Comparison of ENCODE assay signal across 8 mouse cellular contexts in the genomic region with DNA sequence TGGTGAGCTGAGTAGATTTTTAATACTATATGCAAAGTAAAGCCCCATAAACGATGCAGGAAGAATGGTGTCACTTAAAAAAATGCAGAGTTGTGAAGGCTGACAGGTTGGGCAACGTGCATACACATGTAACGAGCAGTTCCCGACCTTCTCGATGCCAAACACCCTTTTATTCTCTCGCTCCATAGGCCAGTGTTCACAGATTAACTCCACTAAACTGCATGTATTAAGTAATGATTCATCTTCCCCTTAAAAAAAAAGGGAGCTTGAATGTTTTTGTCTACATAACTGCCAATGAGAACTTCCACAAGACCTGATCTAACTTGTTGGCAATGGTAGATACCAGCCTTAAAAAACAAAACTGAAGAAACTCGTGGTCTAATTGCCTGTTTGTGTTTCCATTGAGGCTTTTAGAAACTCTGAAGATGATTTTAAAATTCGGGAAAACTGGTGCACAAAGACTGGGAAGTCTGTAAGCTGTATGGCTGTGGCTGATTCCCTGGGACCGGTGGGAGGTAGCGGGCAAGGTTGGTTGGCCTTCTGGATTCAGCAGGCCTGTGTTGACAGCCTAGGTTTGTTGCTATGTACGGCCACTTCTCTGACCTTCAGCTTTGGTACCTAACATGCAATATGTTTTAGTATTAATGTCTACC. TPM values are rescaled to one million over a fixed set of nuclear protein-coding genes. Genes with fewer than 3 reads are reported as not detected.
DNase-seq lines count a peak whose midpoint lies in the region; ATAC-seq lines count a peak whose summit lies in the region.

No protein-coding gene starts in this region.

- ATAC-seq in intestine, embryonic 14.5 days (replicated peaks; ENCODE audit: low FRiP score, low TSS enrichment, low read depth) = no peak
- no peak for ATAC-seq in midbrain, embryonic 15.5 days (replicated peaks)

- H3K4me2 ChIP-seq in intestine, embryonic 14.5 days (ENCODE audit: low read length) = peak overlapping the region; percentile 74
- H3K4me2 ChIP-seq in midbrain, embryonic 15.5 days = peak overlapping the region; percentile 67

- H3K27me3 ChIP-seq in intestine, embryonic 14.5 days (replicated peaks; ENCODE audit: control insufficient read depth, insufficient read depth, low read length) = no peaks in the 10 kb centered on the region
- H3K27me3 ChIP-seq in midbrain, embryonic 15.5 days (replicated peaks) = no peaks in the 10 kb centered on the region

- peak overlapping the region; percentile 90; the same call in 1 of the 2 replicates for H3K4me3 ChIP-seq in brown adipose tissue, adult 24 weeks (ENCODE audit: insufficient read depth, low read depth, low read length)
- H3K4me3 ChIP-seq in intestine, embryonic 14.5 days (ENCODE audit: low read depth, low read length) = no peak overlapping the region
- 0 out of 2 replicates have a peak overlapping the region, but pooled peaks have one; percentile 68 for H3K4me3 ChIP-seq in midbrain, embryonic 15.5 days

- no peaks in the 10 kb centered on the region for H3K9me3 ChIP-seq in intestine, embryonic 14.5 days (ENCODE audit: control insufficient read depth, low read length)
- H3K9me3 ChIP-seq in midbrain, embryonic 15.5 days = no peaks in the 10 kb centered on the region

- 0 out of 2 replicates have a peak, but pooled peaks cover 5% of the 10 kb centered on the region for H3K36me3 ChIP-seq in intestine, embryonic 14.5 days (ENCODE audit: control insufficient read depth, insufficient read depth, low read length)
- H3K36me3 ChIP-seq in midbrain, embryonic 15.5 days (replicated peaks) = no peaks in the 10 kb centered on the region

- WGBS in intestine, embryonic 14.5 days = 69% methylated on average over 11 of the region's 11 CpGs
- WGBS in midbrain, embryonic 15.5 days = 59% methylated on average over 11 of the region's 11 CpGs

- H3K4me1 ChIP-seq in brown adipose tissue, adult 24 weeks (ENCODE audit: control insufficient read depth, insufficient read depth, insufficient read length, low read length) = peaks cover 11% of the 10 kb centered on the region
- H3K4me1 ChIP-seq in intestine, embryonic 14.5 days (replicated peaks; ENCODE audit: control insufficient read depth, insufficient read depth, low read length) = peaks cover 20% of the 10 kb centered on the region
- H3K4me1 ChIP-seq in midbrain, embryonic 15.5 days = peaks cover 38% of the 10 kb centered on the region

- peak overlapping the region; percentile 89 for H3K27ac ChIP-seq in brown adipose tissue, adult 24 weeks (replicated peaks; ENCODE audit: low read depth, low read length)
- no peak overlapping the region for H3K27ac ChIP-seq in intestine, embryonic 14.5 days (ENCODE audit: low read depth)
- peak overlapping the region; percentile 92; the same call in 1 of the 2 replicates for H3K27ac ChIP-seq in midbrain, embryonic 15.5 days

- peak; percentile 40 for DNase-seq in kidney, adult 11 months
- DNase-seq in kidney, postnatal 4 days = no peak
- no peak for DNase-seq in intestine, embryonic 14.5 days (ENCODE audit: low spot score)
- DNase-seq in thymus, postnatal 0 days (ENCODE audit: low spot score) = no peak
- no peak for DNase-seq in spleen, adult 18-20 months
- DNase-seq in left cerebral cortex, postnatal 4 days = no peak

- intact Hi-C loops in left cerebral cortex, postnatal 4 days (cut with DNase I) = no loop called here

- no peak overlapping the region for H3K9ac ChIP-seq in intestine, embryonic 14.5 days (ENCODE audit: low read length)
- H3K9ac ChIP-seq in midbrain, embryonic 15.5 days = no peak overlapping the region

RNA-seq across cellular contexts. Expression of a gene that starts 32.0 kb away (rescaled TPM):
- polyA plus RNA-seq in brown adipose tissue, adult 24 weeks (2012; ENCODE audit: insufficient read depth, insufficient read length, missing spikeins) = 16.8 and 18.7 TPM in 2 replicates
- 20.2 and 21.0 TPM in 2 replicates for polyA plus RNA-seq in intestine, embryonic 14.5 days (2014; fragmentation: Nextera tagmentation; extraction: Ambion mirVana)
- polyA plus RNA-seq in midbrain, embryonic 15.5 days (2015; fragmentation: Nextera tagmentation; extraction: Ambion mirVana) = 57.2 and 59.2 TPM in 2 replicates
- 21.1 and 21.4 TPM in 2 replicates for polyA plus RNA-seq in thymus, postnatal 0 days (2015; fragmentation: Nextera tagmentation; extraction: Ambion mirVana)
- total RNA-seq in left cerebral cortex, postnatal 4 days (2021) = 10 to 100 TPM; 65.6 to 66.3 TPM
